Mouse (Mus musculus): ENCODE measurements around the gene Cnp. TPM values are rescaled to one million over a fixed set of nuclear protein-coding genes. Genes with fewer than 3 reads are reported as not detected.
A peak's percentile ranks its signal among the peaks of the same experiment; 100 is the strongest.
"Not testable (repeated sequence)": the region's sequence is repeated elsewhere in the genome, so short reads cannot be mapped to it uniquely, and the experiment has no call there.

Cnp gene
- total RNA-seq, 2 experiments from 2014 or later: 3.8 to 5.0 TPM

- no peak for DNase-seq (ENCODE audit: low spot score)
Measured at GRCm38 (mm10) chr11:100582836-100583235, 8.1 kb downstream of the Cnp start.

- DNase-seq (ENCODE audit: low spot score): no peak
Measured at GRCm38 (mm10) chr11:100584561-100584961, 9.9 kb downstream of the Cnp start.

- DNase-seq (ENCODE audit: low spot score): no peak
Measured at GRCm38 (mm10) chr11:100585148-100585547, 10.4 kb downstream of the Cnp start.

- DNase-seq (ENCODE audit: low spot score): no peak
Measured at GRCm38 (mm10) chr11:100588462-100588861, 13.8 kb downstream of the Cnp start.

GRCm38 (mm10) chr11:100592346-100593046, 17.8 kb downstream of the Cnp start:
- DNase-seq (ENCODE audit: low spot score): no peak

GRCm38 (mm10) chr11:100594608-100595007, 19.9 kb downstream of the Cnp start:
- no peak for DNase-seq (ENCODE audit: low spot score)

- DNase-seq (ENCODE audit: low spot score): peak; percentile 60
Measured at GRCm38 (mm10) chr11:100595533-100595932, 20.8 kb downstream of the Cnp start.

DNA sequence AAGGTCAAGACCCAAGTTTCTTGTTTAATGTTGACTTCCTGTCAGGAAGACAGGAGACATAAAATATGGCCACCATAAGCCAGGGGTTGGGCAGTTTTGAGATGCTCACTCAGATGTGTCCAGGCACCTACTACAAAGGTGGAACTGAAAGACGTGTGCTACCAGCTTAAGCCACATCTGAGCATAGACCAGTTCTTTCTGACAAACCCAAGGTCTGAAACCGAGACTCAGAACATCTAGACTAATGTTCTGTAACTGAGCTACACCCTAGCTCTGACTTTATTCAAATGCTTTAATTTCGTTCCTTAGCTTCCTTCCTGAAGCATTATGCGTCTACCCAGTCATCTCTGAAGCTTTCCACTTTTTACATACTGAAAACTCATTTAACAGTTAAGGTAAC, 23.4 kb downstream of the Cnp start:
- no peak for DNase-seq (ENCODE audit: low spot score)

DNA sequence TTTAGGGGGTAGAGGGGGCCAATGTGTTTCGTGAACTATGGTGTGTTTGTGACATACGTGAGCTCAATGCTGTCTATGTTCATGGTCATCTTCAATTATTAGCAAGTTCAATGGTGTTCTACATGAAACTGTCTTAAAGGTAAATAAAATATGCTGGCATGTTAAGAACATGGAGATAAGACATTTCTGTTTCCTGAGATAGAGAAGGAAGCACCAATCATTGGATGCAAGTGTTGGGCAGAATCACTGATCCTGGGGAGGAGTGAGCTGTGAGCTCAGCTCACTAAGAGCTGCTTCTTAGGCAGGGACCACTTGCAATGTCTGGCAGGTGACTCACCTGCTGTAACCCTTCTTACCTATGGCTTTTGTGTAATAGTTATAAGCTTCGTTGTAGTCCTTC, 26.7 kb downstream of the Cnp start:
- no peak for DNase-seq (ENCODE audit: low spot score)

- no peak for DNase-seq (ENCODE audit: low spot score)
Measured at GRCm38 (mm10) chr11:100603155-100603554, 28.5 kb downstream of the Cnp start.

DNA sequence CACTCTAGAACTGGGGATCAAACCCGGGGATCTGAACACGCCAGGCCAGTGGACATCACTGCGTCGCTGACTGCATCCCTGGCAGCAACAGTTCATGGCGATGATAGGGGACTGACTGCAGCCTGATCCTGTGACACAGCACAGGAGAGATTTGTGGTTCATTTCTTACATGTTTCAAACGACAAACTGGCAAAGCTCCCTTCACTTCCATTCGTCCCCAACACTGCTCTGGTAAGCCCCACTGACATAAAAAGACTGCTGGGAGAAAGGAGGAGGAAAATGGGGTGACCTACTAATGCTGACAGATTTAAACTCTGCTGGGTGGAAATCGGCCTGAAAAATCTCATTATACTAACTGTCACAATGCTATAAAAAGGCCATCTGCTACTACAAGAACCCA, 29.1 kb downstream of the Cnp start:
- no peak for DNase-seq (ENCODE audit: low spot score)

DNA sequence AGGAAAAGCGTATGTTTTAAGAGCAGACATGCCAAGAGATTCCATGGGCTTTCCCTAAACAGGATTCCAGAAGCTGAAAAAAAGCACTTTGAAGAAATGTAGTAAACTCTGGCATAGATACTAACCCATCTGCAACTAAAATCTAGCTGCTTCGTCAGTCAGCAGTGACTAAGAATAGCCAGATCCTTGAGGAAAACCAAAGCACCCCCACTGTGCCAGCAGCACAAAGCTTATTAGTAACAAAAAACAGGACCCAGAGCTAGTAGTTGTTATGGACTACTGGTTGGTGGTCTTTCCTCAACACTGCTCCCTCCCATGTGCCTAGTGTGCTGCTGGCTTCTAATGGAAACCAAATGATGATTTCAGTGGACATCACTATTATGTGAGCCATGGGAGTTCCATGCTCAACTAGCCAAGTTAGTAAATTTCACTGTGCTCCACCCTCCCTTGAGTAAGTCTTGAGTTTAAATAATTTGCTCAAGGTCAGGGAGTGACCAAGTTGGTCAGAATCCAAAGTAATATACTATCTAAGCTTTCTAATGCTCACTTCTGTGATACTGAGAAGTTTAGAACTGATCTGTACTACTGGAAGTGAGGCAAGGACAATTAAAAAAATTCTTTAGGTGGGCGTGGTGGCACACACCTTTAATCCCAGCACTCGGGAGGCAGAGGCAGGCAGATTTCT, 29.8 kb downstream of the Cnp start:
- DNase-seq (ENCODE audit: low spot score): no peak

GRCm38 (mm10) chr11:100605451-100605850, 30.7 kb downstream of the Cnp start:
- DNase-seq (ENCODE audit: low spot score): no peak

GRCm38 (mm10) chr11:100607121-100607520, 32.4 kb downstream of the Cnp start:
- DNase-seq (ENCODE audit: low spot score): no peak

DNA sequence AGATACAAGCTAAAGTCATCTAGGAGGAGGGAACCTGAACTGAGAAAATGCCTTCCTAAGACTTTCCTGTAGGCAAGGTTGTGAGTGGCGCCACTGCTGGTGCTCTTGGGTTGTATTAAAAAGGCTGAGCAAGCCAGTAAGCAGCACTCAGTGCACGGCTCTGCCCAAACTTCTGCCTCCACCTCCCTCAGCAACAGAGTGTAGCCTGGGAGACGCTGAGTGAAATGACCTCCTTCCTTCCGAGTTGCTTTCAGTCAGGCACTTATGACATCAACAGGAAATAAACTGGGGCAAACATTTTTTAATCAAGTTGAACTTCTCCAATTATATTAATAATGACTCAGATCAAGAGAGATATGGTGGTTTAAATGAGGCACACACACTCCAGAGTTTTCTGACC, 34.1 kb downstream of the Cnp start:
- DNase-seq (ENCODE audit: low spot score): no peak

DNA sequence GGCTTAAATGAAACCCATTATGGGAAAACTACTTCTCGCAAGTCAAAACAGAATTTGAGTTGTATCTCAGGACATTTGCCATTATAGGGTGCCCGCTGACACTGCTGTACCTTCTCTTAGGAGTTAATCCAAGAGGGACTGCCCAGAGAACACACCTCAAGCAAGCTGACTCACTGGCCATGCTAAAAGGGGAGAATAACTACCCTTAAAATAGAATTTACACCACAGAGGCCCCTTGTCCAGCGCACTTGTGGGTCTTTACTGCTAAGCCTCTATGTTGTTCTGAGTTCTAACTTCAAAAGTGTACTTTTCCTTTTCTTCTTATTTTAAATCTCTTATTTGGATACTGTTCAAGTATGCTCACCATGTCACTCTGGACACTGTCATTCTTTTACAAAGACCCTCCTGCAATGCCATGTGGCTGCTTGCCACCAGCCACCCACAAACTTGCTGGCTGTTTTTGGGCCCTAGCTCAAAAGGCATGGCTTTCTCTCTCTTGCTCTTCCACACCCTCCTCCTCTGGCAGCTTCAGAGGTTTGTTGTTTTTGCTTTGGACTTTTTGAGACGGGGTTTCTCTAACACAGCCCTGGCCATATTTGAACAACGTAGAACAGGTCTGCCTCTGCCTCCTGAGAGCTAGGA, 34.8 kb downstream of the Cnp start:
- DNase-seq (ENCODE audit: low spot score): no peak

GRCm38 (mm10) chr11:100609997-100610680, 35.4 kb downstream of the Cnp start:
- DNase-seq (ENCODE audit: low spot score): peak; percentile 49

DNA sequence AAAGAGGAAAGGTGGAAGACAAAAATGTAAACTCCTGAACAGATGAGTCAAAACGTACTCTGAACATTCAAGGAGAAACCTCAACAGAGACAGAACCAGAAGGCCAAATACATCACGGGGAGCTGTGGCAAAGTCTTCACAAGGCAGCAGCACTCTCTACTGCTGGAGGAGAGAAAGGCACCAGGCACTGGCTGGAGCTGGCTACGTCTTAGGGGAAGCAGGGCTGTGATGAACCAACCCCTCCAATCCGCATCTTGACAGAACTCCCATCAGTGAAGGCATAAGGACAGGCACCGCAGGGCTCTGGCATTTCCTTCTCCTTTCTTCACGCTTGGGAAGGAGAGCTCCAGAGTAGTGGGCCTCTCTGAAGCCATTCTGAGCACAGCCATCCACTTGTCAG, 36.9 kb downstream of the Cnp start:
- DNase-seq (ENCODE audit: low spot score): no peak

GRCm38 (mm10) chr11:100613241-100613640, 38.5 kb downstream of the Cnp start:
- no peak for DNase-seq (ENCODE audit: low spot score)

GRCm38 (mm10) chr11:100616332-100616731, 41.6 kb downstream of the Cnp start:
- DNase-seq (ENCODE audit: low spot score): no peak

DNA sequence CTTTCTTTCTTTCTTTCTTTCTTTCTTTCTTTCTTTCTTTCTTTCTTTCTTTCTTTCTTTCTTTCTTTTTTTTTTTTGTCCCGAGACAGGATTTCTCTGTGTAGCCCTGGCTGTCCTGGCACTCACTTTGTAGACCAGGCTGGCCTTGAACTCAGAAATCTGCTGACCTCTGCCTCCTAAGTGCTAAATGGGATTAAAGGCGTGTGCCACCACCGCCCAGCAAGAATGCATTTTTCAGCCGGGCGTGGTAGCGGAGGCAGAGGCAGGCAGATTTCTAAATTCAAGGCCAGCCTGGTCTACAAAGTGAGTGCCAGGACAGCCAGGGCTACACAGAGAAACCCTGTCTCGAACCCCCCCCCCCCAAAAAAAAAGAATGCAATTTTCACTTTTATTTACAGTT, 42.1 kb downstream of the Cnp start:
- DNase-seq (ENCODE audit: low spot score): not testable (repeated sequence)

- no peak for DNase-seq (ENCODE audit: low spot score)
Measured at GRCm38 (mm10) chr11:100617480-100617879, 42.8 kb downstream of the Cnp start.
